Mouse (Mus musculus) forelimb bud, embryonic 11.5 days (tissue): Measurements from ENCODE around the gene Gria4.
"Not testable (repeated sequence)": the region's sequence is repeated elsewhere in the genome, so short reads cannot be mapped to it uniquely, and the experiment has no call there.

ENCODE experiments used
- DNase-seq: peaks from one replicate; pipeline ENCODE4 v3.0.0-alpha.2; 2012; ENCODE audit warnings: low read depth, low spot score

Gene Gria4

GRCm38 (mm10) chr9:4573596-4573995 lies 222.4 kb downstream of the Gria4 start:
- no peak for DNase-seq

GRCm38 (mm10) chr9:4555415-4555959 lies 240.5 kb downstream of the Gria4 start:
- DNase-seq = no peak

- no peak for DNase-seq
These were observed 256.8 kb downstream of the Gria4 start for GRCm38 (mm10) chr9:4539218-4539617.

- peak; percentile 40 for DNase-seq
These were observed 259.4 kb downstream of the Gria4 start for GRCm38 (mm10) chr9:4536514-4537150.

- no peak for DNase-seq
These were observed 281.5 kb downstream of the Gria4 start for GRCm38 (mm10) chr9:4514563-4514885.

- DNase-seq = no peak
These were observed 282.1 kb downstream of the Gria4 start for GRCm38 (mm10) chr9:4513796-4514562.

GRCm38 (mm10) chr9:4506086-4506485 lies 289.9 kb downstream of the Gria4 start:
- DNase-seq = no peak

- DNase-seq = peak; percentile 10
These were observed 290.9 kb downstream of the Gria4 start for GRCm38 (mm10) chr9:4505087-4505486.

GRCm38 (mm10) chr9:4486428-4486827 lies 309.6 kb downstream of the Gria4 start:
- DNase-seq = no peak

GRCm38 (mm10) chr9:4484502-4484901 lies 311.5 kb downstream of the Gria4 start:
- DNase-seq = no peak

GRCm38 (mm10) chr9:4470791-4471190 lies 325.2 kb downstream of the Gria4 start:
- no peak for DNase-seq

- peak; percentile 8 for DNase-seq
These were observed 336.5 kb downstream of the Gria4 start for GRCm38 (mm10) chr9:4459456-4460070.

- no peak for DNase-seq
These were observed 337.8 kb downstream of the Gria4 start for GRCm38 (mm10) chr9:4458193-4458592.

GRCm38 (mm10) chr9:4457644-4458043 lies 338.4 kb downstream of the Gria4 start:
- DNase-seq = no peak

GRCm38 (mm10) chr9:4442908-4443307 lies 353.1 kb downstream of the Gria4 start:
- peak; percentile 43 for DNase-seq

GRCm38 (mm10) chr9:4400801-4401200 lies 395.2 kb downstream of the Gria4 start:
- not testable (repeated sequence) for DNase-seq

GRCm38 (mm10) chr9:4376640-4377120 lies 419.4 kb downstream of the Gria4 start:
- no peak for DNase-seq

GRCm38 (mm10) chr9:4375828-4376639 lies 420.0 kb downstream of the Gria4 start, which contains the start of gene Msantd4:
Gene Msantd4 (plus strand): TSS chr9:4376562.
- DNase-seq = peak; percentile 98
